Mouse (Mus musculus) adrenal gland, adult 18-20 months (tissue): ENCODE measurements around the gene Hsf4. TPM values are rescaled to one million over a fixed set of nuclear protein-coding genes. Genes with fewer than 3 reads are reported as not detected.
A peak's percentile ranks its signal among the peaks of the same experiment; 100 is the strongest.
"Not testable (repeated sequence)": the region's sequence is repeated elsewhere in the genome, so short reads cannot be mapped to it uniquely, and the experiment has no call there.

Experiments used
- DNase-seq, 2 experiments: peaks; one replicate each; pipeline ENCODE4 v3.0.0; 2021 to 2022; ENCODE audit warnings: low spot score in 2 of 2
- total RNA-seq, 2 experiments: library from RNA; stranded (reverse); gene quantifications; 1 replicate in 1 of 2; 2 replicates in 1 of 2; pipeline ENCODE4 v1.2.3; 2021

Gene Hsf4
- total RNA-seq, 2 experiments from 2014 or later, result 2.2 to 4.3 TPM

DNA sequence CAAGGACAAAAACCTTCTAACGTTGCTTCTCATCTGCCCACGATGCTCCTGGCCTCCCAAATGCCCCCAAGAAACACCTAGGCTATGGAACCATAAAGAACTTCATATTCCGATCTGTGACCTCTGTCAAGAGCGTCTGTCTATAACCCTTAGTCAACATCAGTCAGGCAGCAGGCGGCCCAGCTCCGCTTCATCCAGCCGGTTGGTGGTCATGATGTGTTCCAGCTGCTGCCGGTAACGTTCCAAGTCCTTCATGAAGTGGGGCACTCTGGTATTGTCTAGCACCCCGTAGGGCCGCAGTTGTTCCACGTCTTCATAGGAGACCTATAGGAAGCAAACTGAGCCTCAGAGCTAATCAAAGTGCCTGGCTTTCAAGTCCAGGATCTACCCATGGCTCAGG is 12.2 kb downstream of the Hsf4 start:
- no peak for DNase-seq

- DNase-seq, result no peak
These were observed 12.6 kb downstream of the Hsf4 start for GRCm38 (mm10) chr8:105282239-105282638.

DNA sequence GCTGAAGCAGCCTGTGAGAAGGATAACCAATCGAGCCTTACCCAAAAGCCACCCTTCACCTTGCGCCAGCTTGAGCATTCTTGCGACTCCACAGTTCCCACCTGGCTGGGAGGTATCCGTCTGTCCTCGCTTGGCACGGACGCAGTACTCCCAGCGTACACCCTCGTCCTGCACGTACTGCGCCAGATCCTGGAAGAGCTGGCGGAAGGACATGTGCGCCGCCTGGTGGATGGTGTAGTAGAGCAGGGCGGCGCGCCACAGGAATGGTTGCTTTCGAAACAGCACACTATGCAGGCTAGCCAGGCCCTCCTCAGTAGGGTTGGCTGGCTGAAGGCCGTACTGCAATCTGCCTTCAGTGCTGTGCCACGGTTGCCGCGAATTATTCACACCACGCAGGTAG is 13.5 kb downstream of the Hsf4 start:
- DNase-seq, result peak; percentile 51 to 72

DNA sequence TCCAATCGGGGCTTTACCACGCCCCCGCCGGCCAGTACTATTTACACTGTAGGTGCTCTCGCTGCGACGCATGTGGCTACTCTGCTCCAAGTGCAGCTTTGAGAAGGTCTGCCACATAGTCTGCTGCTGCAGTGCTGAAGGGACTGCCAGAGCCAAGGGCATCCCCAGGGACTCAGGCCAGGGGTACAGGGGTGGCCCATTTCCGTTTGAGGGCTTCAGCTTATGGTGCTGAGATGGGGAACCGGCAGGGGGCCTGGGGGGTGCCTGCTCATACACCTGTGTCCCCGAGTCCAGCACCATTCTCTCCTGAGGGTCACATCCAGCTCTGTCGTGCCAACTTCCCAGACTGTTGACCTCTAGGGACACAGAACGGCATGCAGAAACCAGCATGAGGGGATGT is 15.9 kb downstream of the Hsf4 start:
- DNase-seq, result no peak

GRCm38 (mm10) chr8:105286907-105287306 is 17.3 kb downstream of the Hsf4 start:
- DNase-seq, result no peak

- DNase-seq, result no peak
These were observed 18.6 kb downstream of the Hsf4 start for GRCm38 (mm10) chr8:105288231-105288630.

GRCm38 (mm10) chr8:105288958-105289732 is 19.5 kb downstream of the Hsf4 start:
- peak; percentile 90 to 92 for DNase-seq

DNA sequence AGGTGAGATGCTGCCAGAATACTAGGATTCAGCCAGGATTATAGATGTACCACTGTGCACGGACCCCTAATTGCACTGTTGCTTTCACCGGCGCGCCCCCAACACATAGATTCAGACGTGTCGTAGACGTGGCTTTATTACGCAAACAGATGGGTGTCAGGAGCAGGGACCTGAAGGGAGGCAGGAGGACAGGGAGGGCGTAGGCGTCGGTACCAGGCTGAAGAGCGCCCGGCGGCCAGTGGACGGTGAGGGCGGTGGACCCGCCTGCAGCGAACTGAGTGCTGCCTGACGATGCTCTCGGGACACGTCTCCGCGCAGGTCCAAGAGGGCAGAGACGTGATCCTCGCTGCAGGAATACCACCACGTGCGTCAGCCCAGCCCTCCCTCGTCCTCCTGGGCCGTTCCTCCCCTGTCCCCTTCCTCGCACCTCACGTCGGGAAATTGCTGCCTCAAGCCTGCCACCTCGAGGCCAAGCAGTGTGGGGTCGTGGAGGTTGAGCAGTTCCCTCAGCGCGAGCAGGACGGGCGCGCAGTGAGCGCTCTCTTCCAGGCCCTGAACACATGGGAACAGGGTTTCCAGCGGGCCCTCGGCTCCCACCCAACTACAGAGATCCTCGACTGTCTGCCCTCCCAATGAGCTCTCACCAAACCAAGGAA is 20.3 kb downstream of the Hsf4 start, which contains the start of gene 4931428F04Rik:
Gene 4931428F04Rik, minus strand, starts transcription at position 60 of the 656 bp plus-strand sequence.
- no peak for DNase-seq

DNA sequence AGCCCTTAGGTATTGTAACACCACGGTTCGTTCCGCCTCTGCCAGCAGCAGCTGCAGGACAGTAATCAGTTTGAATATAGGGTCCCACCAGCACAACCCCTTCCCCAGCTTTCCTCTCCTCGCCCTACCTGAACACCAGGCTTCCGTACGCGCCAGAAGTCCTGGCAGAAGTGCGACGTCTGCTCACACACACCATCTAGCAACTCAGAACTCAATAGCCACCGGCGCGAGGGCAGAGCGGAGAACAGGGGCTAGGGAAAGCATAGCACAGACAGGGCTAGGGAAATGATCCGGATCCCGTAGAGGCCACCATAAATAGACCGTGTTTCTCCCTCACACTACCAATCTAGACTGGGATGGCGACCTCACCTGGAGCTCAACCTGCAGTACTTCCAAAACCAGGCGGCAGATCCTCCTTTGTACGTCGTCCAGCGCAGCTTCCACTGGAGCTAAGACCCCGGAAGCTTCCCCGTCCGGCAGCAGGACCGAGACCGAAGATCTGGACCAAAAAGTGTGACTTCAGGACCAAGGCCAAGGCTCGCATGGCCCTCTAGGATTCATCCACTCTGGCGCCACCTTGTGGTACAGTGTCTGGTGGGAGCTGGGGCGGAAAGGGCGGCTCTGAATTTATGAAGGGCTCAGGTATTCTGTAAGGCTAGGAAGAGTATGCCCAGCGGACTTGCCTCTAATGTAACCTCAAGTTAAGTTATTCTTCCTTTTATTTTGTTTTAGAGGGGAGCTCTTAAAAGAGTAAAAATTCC is 21.1 kb downstream of the Hsf4 start:
- peak; percentile 89 to 93 for DNase-seq

GRCm38 (mm10) chr8:105291364-105291763 is 21.8 kb downstream of the Hsf4 start:
- DNase-seq, result not testable (repeated sequence)

DNA sequence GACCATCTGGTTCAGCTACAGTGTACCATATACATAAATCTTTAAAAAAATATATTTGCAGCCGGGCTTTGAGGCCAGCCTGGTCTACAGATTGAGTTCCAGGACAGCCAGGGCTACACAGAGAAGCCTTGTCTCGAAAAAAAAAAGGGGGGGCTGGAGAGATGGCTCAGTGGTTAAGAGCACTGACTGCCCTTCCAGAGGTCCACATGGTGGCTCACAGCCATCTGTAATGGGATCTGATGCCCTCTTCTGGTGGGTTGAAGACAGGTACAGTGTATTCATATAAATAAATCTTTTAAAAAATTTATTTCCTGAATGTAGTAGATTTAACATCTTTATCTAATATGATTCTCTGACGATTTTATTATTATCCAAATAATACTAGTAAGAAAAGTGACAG is 22.2 kb downstream of the Hsf4 start:
- not testable (repeated sequence) for DNase-seq

GRCm38 (mm10) chr8:105292471-105292870 is 22.9 kb downstream of the Hsf4 start:
- DNase-seq, result no peak

DNA sequence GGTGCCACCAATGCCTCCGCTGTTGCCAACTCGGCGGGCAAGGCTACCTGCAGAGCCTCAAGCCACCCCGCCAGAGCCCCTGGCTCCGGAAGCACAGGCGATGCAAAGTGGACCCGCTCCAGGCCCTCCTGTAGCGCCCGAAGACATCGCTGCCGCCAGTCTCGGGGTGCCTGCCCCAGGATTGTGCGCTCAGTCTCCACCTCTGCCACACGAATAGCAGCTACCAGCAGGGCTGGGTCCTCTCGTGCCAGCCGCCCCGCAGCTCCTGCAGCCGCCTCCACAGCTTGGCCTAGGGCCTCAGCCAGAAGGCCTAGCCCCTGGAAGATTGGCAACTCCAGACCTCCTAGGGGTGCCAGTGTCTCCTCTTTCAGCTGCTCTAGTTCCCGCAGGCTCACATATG is 23.8 kb downstream of the Hsf4 start:
- DNase-seq, result no peak

DNA sequence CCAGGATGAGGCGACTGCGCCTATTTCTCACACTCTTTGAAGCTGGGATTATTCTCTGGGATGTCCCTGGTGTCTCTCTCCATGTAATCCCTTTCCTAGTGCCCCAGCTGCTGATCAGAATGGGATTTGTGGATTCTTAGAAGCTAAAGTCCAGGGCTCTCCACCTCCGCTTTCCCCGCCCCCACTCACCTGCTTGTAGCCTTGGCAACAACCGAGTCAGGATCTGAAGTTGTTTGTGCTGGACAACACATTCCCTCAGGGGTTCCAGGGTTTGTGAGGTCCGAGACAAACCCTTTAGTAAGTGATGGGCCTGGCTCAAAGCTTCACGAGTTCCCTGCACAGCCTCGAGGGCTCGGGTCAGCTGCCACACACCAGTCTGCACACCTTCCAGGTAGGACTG is 25.2 kb downstream of the Hsf4 start:
- no peak for DNase-seq

DNA sequence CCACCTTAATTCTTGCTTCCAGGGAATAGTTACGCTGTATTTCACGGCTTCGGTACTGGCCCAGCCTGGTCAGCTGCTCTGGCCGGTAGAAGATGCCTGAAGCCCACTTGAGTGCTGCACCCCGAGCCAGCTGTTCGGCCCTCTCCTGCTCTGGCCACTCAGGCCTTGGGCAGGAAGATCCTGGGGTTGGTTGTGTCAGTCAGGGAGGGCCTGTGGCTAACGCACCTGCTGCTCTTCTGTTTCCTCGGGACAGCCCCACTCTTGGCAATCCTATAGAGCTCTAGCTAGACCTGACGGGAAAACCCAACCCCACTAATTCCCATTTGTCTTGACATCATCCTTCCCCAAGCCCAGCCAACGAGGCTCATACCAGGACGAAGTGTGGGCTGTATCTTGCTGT is 25.7 kb downstream of the Hsf4 start:
- no peak for DNase-seq

DNA sequence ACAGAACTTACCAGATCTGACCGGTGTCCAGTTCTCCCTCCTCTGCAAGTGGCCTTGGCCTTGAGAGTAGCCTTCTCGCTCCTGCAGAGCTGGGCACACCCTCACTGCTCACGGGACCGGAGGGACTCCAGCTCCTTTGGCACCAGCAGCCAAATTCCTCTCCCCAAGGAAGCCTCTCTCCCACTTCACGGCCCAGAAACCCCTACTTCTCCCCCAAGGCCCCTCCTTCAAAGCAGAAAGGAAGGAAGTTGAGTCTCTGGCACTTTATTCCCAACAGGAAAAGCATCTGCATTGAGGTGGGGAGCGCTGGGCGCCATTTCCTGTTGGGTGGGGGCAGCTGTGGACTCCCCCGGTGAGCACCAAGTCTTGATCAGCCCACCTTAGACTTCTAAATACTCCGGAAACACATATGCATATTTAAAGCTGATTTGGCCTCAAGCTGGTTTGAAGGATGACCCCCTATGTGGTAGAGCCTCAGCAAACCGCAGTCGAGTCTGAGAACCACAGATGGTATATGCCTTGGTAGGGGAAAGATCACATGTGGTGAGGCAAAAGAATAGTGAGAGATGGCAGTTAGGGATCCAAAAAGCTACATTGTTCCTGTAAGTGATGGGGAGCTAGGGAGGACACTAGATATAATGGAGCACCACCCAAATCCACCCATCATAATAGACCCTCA is 26.4 kb downstream of the Hsf4 start, which contains the start of gene Exoc3l:
Gene Exoc3l, minus strand, starts transcription at position 207 of the 679 bp plus-strand sequence.
- peak in 1 of 2 experiments; percentile 52 for DNase-seq

DNA sequence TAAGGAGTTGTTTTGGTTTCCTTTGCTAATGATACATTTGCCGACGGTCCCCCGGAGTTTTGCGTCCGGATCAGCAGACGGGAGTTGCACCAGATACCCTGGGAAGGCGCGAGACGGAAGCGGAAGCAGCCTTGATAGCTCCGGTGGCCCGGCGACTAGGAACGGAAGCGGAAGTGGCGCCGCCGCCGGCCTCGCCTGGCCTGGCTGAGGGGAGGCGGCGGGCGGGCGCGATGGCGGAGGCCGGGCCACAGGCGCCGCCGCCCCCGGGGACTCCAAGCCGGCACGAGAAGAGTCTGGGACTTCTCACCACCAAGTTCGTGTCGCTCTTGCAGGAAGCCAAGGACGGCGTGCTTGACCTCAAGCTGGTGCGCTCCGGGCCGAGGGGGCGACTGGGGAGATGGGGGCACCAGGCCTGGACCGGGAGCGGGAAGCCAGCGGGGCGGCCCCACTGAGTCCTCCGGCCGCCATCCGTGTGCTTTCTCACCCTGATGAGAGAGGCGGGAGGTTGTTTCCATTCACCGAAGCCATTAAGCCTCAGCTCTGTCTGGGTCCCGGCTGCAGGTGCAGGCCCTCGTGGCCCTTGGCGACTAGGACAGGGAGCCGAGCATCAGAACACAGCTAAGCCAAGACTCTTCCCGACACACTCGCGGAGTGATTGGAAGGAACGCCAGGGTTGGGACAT is 28.1 kb downstream of the Hsf4 start, which contains the start of gene E2f4:
Gene E2f4, plus strand, starts transcription at position 153 of the 682 bp plus-strand sequence.
- DNase-seq, result peak; percentile 85 to 87

DNA sequence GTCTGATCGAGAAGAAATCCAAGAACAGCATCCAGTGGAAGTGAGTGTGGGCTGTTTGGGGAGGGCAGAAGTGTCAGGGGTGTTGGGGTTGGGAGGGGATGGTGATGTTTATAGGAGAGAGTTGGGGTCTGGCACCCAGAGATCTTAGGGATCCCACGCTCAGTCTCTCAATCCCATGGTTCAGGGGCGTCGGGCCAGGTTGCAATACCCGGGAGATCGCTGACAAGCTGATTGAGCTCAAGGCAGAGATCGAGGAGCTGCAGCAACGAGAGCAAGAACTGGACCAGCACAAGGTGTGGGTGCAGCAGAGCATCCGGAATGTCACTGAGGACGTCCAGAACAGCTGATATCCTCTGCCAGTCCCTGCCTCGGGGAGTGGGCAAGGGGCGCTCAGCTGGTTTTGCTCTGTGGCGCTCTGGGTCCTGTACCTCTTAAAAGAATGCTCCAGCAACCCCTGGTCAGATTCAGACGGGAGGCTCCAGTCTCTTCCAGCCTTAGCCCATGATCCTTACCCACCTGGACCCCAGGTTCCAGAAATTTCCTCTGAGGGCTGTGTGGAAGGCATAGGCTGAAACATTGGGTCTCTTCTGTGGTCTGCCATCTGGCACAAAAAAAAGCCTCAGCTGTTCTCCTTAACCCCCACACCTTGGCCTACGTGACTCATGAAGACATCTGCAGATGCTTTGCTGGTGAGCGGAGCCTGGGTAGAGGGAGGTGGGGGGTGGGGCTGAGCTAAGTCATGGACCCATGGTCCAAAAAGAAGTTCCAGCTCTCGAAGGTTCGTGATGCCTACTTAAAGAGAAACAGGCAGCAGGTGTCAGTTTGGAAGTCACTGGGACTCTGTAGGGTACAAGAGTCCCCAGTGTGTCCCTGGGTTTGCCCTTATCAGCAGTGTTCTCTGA is 29.0 kb downstream of the Hsf4 start:
- no peak for DNase-seq

GRCm38 (mm10) chr8:105299962-105300361 is 30.4 kb downstream of the Hsf4 start:
- DNase-seq, result no peak
